Mouse (Mus musculus): ENCODE results near the gene Bcl2l1.

- TF ChIP-seq CTCF (IDR thresholded peaks at IDR 0.05; ENCODE audit: borderline replicate concordance, insufficient read depth, low read depth, low read length): no peak
- no peak for TF ChIP-seq POLR2A (IDR thresholded peaks at IDR 0.05; ENCODE audit: borderline replicate concordance, insufficient read depth, low read length)
Measured at GRCm38 (mm10) chr2:152813232-152813631, 18.3 kb downstream of the Bcl2l1 start.
